In genomic region chr1:42026423-42026822, GRCm38 (mm10) we compare ENCODE assay signal across 22 mouse cellular contexts.
A peak's percentile ranks its signal among the peaks of the same experiment; 100 is the strongest.
DNase-seq lines count a peak whose midpoint lies in the region; ATAC-seq and TF ChIP-seq lines count a peak whose summit lies in the region.
"Had no signal": no experiment of that assay in that cellular context is flagged by ENCODE, and none has a peak within 500 bp of the region (broad histone marks: within the 10 kb centered on the region; RNA-seq: fewer than 3 reads in every experiment).

No protein-coding gene starts in this region.

- TF ChIP-seq CTCF in lung, embryonic 14.5 days (IDR thresholded peaks at IDR 0.05; ENCODE audit: low read depth) = no peak

- no peaks in the 10 kb centered on the region for H3K9me3 ChIP-seq in lung, embryonic 14.5 days (ENCODE audit: low read depth, low read length)
- H3K9me3 ChIP-seq in embryonic facial prominence, embryonic 14.5 days (ENCODE audit: control insufficient read depth, low read length) = no peaks in the 10 kb centered on the region; the same call in 1 of the 2 replicates
- H3K9me3 ChIP-seq in limb, embryonic 13.5 days = no peaks in the 10 kb centered on the region; the same call in 1 of the 2 replicates
- no peaks in the 10 kb centered on the region for H3K9me3 ChIP-seq in heart, embryonic 11.5 days (replicated peaks; ENCODE audit: control insufficient read depth, low read length)
- H3K9me3 ChIP-seq: forebrain, embryonic 12.5 days; heart, embryonic 15.5 days had no signal

- ATAC-seq in lung, embryonic 14.5 days (ENCODE audit: insufficient read depth) = peak; percentile 84
- 0 out of 2 replicates have a peak, but pooled peaks have one; percentile 15 for ATAC-seq in embryonic facial prominence, embryonic 14.5 days (ENCODE audit: low read depth)
- no peak for ATAC-seq in limb, embryonic 13.5 days (ENCODE audit: low FRiP score, low read depth)
- ATAC-seq in heart, embryonic 11.5 days (replicated peaks; ENCODE audit: insufficient number of reproducible peaks, low FRiP score, low TSS enrichment) = no peak
- no peak for ATAC-seq in megakaryocyte progenitor cell, adult 5-6 weeks (replicated peaks; ENCODE audit: poor library complexity)
- ATAC-seq: CD4-positive, CD25-positive, alpha-beta regulatory T cell, adult 4 months; midbrain, embryonic 16.5 days had no signal

- H3K27me3 ChIP-seq in lung, embryonic 14.5 days (ENCODE audit: insufficient read depth, low read length) = no peaks in the 10 kb centered on the region
- H3K27me3 ChIP-seq in embryonic facial prominence, embryonic 14.5 days (replicated peaks; ENCODE audit: control insufficient read depth, insufficient read depth, low read length) = no peaks in the 10 kb centered on the region
- H3K27me3 ChIP-seq in limb, embryonic 13.5 days = no peaks in the 10 kb centered on the region
- no peaks in the 10 kb centered on the region for H3K27me3 ChIP-seq in heart, embryonic 11.5 days (ENCODE audit: control insufficient read depth, insufficient read depth, low read length)
- H3K27me3 ChIP-seq: forebrain, embryonic 12.5 days; heart, embryonic 15.5 days; hindbrain, embryonic 13.5 days; neural tube, embryonic 13.5 days had no signal

- H3K4me1 ChIP-seq in lung, embryonic 14.5 days (ENCODE audit: insufficient read depth) = no peaks in the 10 kb centered on the region
- H3K4me1 ChIP-seq in embryonic facial prominence, embryonic 14.5 days (ENCODE audit: control insufficient read depth, insufficient read depth, low read length) = peaks cover 8% of the 10 kb centered on the region
- peaks cover 8% of the 10 kb centered on the region for H3K4me1 ChIP-seq in limb, embryonic 13.5 days
- no peaks in the 10 kb centered on the region for H3K4me1 ChIP-seq in heart, embryonic 11.5 days (ENCODE audit: control insufficient read depth, insufficient read depth, low read length)
- H3K4me1 ChIP-seq: forebrain, embryonic 12.5 days; heart, embryonic 15.5 days; hindbrain, embryonic 13.5 days; neural tube, embryonic 13.5 days had no signal

- peak; percentile 86 for DNase-seq in lung, embryonic 14.5 days
- no peak for DNase-seq in lung, adult 18-20 months
- peak; percentile 8 for DNase-seq in embryonic facial prominence, embryonic 14.5 days (ENCODE audit: low spot score)
- DNase-seq in mesoderm, embryonic 11.5 days (ENCODE audit: low read depth, low spot score) = peak; percentile 1
- DNase-seq: adrenal gland, postnatal 25 days; cerebellum, adult 9-10 months; gastrocnemius, adult 2 months; heart, postnatal 36 days; kidney, adult 18-20 months; layer of hippocampus, adult 9-11 months; thymus, postnatal 14 days had no signal

- H3K9ac ChIP-seq in lung, embryonic 14.5 days = no peak overlapping the region
- no peak overlapping the region for H3K9ac ChIP-seq in embryonic facial prominence, embryonic 14.5 days (ENCODE audit: low read depth, low read length)
- H3K9ac ChIP-seq in limb, embryonic 13.5 days = no peak overlapping the region
- H3K9ac ChIP-seq in heart, embryonic 11.5 days (ENCODE audit: low read depth, low read length) = no peak overlapping the region
- H3K9ac ChIP-seq: forebrain, embryonic 12.5 days; heart, embryonic 15.5 days; hindbrain, embryonic 13.5 days; neural tube, embryonic 13.5 days had no signal

- H3K4me3 ChIP-seq in lung, embryonic 14.5 days (ENCODE audit: low read depth, low read length) = no peak overlapping the region
- H3K4me3 ChIP-seq in embryonic facial prominence, embryonic 14.5 days (ENCODE audit: low read depth, low read length) = no peak overlapping the region
- no peak overlapping the region for H3K4me3 ChIP-seq in limb, embryonic 13.5 days
- H3K4me3 ChIP-seq in heart, embryonic 11.5 days (ENCODE audit: low read depth, low read length) = no peak overlapping the region
- H3K4me3 ChIP-seq: forebrain, embryonic 12.5 days; gastrocnemius, adult 2 months; heart, embryonic 15.5 days; hindbrain, embryonic 13.5 days; myocyte; neural tube, embryonic 13.5 days had no signal

- peak overlapping the region; percentile 40 for H3K4me2 ChIP-seq in lung, embryonic 14.5 days
- peak overlapping the region; percentile 37 for H3K4me2 ChIP-seq in embryonic facial prominence, embryonic 14.5 days (ENCODE audit: low read depth, low read length)
- H3K4me2 ChIP-seq in limb, embryonic 13.5 days (replicated peaks) = peak overlapping the region; percentile 34
- no peak overlapping the region for H3K4me2 ChIP-seq in heart, embryonic 11.5 days
- H3K4me2 ChIP-seq: forebrain, embryonic 12.5 days; heart, embryonic 15.5 days; hindbrain, embryonic 13.5 days; neural tube, embryonic 13.5 days had no signal

- no peaks in the 10 kb centered on the region for H3K36me3 ChIP-seq in lung, embryonic 14.5 days (ENCODE audit: insufficient read depth)
- no peaks in the 10 kb centered on the region for H3K36me3 ChIP-seq in embryonic facial prominence, embryonic 14.5 days (ENCODE audit: control insufficient read depth, insufficient read depth, low read length)
- no peaks in the 10 kb centered on the region for H3K36me3 ChIP-seq in limb, embryonic 13.5 days
- H3K36me3 ChIP-seq in heart, embryonic 11.5 days (ENCODE audit: control insufficient read depth, insufficient read depth, low read length) = no peaks in the 10 kb centered on the region
- H3K36me3 ChIP-seq: forebrain, embryonic 12.5 days; heart, embryonic 15.5 days; hindbrain, embryonic 13.5 days; neural tube, embryonic 13.5 days had no signal

- 28% methylated on average over 5 of the region's 5 CpGs for WGBS in lung, embryonic 14.5 days
- WGBS in embryonic facial prominence, embryonic 14.5 days = 23% methylated on average over 5 of the region's 5 CpGs
- whole genome bisulfite sequencing in limb, embryonic 13.5 days = 15% methylated on average over 5 of the region's 5 CpGs
- 43% methylated on average over 5 of the region's 5 CpGs for WGBS in heart, embryonic 11.5 days (ENCODE audit: insufficient replicate concordance)

- H3K27ac ChIP-seq in lung, embryonic 14.5 days (ENCODE audit: low read depth) = no peak overlapping the region; the same call in 1 of the 2 replicates
- H3K27ac ChIP-seq in embryonic facial prominence, embryonic 14.5 days (replicated peaks; ENCODE audit: low read depth, low read length) = no peak overlapping the region
- no peak overlapping the region for H3K27ac ChIP-seq in limb, embryonic 13.5 days
- no peak overlapping the region for H3K27ac ChIP-seq in heart, embryonic 11.5 days (ENCODE audit: low read depth, low read length)
- H3K27ac ChIP-seq: forebrain, embryonic 12.5 days; gastrocnemius, adult 2 months; heart, embryonic 15.5 days; hindbrain, embryonic 13.5 days; kidney, postnatal 0 days; neural tube, embryonic 13.5 days had no signal

Comparison
In these comparisons a context has a peak if more than half of its experiments do, and no peak if none do; other contexts are left out.
1. DNase-seq: peak in lung, embryonic 14.5 days (single experiment), embryonic facial prominence, embryonic 14.5 days (single experiment) and mesoderm, embryonic 11.5 days (single experiment); none in lung, adult 18-20 months (0 of 2).
2. ATAC-seq: peak in lung, embryonic 14.5 days (single experiment) and embryonic facial prominence, embryonic 14.5 days (single experiment); none in limb, embryonic 13.5 days (single experiment), heart, embryonic 11.5 days (single experiment) and megakaryocyte progenitor cell, adult 5-6 weeks (single experiment).